Mouse (Mus musculus): Measurements from ENCODE around the gene Tulp2.
"Not testable (repeated sequence)": the region's sequence is repeated elsewhere in the genome, so short reads cannot be mapped to it uniquely, and the experiment has no call there.

Tulp2 gene

DNA sequence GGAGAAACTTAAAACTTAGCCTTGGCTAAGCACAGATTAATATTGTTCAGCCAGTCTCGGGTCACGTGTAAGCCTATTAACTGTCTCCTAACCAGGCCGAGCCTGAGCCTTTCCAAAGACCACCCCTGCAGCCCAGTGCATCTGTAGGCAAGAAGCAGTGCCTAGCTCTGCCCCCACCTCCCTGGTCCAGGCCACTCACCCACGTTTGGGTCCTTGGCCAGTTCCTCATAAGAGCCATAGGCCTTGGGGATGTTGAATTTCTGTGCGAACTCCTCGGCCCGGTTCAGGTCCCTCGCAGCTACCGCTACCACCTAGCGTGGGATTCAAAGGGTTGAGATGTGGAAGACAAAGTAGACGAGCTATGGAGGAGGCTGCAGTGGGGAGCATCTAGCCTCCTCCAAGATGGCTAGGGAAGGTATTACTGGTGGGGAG is 6.2 kb downstream of the Tulp2 start:
- no peak for DNase-seq (ENCODE audit: low spot score)

DNA sequence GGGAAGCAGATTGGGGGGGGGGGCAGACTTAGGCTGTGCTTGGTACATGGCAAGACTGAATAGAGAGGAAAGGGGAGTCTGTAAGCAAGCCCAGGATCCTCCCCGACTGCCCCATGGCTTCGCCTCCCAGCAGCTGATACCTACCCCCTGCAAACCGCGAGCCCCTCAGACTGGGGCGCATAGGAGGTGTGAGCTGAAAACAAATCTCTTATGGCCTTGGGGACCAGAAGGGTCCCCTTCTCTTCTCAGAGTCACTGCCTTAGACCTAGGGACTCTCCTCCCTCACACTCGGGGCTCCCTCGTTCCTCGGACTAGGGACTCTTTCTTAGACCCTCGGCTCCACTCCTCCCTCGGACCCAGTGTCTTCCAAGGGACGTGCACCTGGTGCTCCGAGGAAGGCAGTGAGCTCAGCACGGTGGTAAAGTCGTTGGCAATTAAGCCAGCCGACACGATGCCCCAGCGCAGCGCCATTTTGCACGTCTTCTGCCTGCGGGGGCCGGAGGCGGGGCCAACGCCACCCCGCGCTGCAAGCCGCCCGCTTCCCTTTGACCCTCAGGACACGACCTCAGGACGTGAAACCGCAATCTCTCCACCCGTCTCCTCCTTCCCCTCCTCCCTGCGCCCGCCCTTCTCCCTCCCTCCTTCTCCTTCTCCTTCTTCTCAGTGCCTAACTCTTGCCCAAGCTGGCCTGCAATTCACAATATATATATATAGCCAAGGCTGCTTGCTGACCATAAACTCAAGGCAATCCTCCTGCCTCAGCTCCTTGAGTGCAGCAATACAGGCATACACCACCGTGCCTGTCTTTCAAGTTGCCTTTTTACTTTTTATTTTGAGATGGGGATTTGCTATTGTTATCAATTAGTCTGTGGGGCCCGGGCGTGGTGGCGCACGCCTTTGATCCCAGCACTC is 6.9 kb downstream of the Tulp2 start, which contains the start of gene Dhdh:
Gene Dhdh (minus strand): TSS at position 513 of the 912 bp plus-strand sequence.
- no peak for DNase-seq (ENCODE audit: low spot score)

DNA sequence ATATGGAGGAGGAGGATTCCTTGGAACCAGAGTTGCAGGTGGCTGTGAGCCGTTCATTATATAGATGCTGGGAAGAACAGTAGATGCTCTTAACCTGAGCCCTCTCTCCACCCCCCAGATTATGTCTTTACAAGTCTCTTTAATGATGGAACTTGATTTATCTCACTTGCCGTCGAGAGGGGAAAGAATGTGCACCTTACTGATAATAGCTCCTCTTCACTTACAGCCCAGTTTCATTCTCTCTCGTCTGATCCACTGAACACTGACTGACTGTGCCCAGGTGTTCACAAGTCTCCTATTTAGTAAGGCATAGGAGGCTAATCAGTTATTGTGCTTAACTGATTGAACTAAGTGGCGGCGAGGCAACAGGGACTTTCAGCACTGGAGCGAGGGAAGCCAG is 7.9 kb downstream of the Tulp2 start:
- DNase-seq (ENCODE audit: low spot score): no peak

DNA sequence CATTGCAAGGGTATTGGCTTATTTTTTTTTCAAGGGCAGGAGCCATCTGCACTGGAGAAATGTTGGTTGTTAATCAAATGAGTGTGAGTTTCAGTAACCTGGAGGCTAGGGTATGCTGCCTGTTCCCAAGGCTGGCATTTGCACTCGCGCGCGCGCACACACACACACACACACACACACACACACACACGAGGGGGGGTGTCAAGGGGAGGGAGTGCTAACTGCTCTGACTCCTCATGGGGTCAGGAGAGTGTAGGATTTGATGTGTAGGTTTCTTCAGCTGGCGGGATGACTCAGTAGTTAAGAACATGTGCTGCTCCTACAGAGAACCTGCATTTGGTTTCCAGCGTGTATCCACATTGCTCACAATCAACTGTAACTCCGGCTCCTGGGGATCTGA is 9.1 kb downstream of the Tulp2 start:
- DNase-seq (ENCODE audit: low spot score): no peak

DNA sequence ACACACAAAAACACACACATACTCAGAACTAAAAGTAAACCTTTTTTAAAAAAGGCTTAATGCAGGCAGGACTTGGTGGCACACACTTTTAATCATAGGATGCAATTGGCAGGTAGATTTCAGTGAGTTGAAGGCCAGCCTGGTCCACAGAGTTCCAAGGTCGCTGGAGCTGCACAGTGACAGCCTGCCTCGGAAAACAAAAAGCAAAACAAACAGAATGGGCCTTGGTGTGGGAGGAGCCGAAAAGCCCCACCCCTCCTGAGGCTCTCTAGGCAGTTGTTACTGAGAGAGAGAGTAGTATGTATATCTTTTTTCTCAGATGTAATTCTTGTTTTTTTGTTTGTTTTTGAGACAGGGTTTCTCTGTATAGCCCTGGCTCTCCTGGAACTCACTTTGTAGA is 9.6 kb downstream of the Tulp2 start:
- DNase-seq (ENCODE audit: low spot score): peak; percentile 49

DNA sequence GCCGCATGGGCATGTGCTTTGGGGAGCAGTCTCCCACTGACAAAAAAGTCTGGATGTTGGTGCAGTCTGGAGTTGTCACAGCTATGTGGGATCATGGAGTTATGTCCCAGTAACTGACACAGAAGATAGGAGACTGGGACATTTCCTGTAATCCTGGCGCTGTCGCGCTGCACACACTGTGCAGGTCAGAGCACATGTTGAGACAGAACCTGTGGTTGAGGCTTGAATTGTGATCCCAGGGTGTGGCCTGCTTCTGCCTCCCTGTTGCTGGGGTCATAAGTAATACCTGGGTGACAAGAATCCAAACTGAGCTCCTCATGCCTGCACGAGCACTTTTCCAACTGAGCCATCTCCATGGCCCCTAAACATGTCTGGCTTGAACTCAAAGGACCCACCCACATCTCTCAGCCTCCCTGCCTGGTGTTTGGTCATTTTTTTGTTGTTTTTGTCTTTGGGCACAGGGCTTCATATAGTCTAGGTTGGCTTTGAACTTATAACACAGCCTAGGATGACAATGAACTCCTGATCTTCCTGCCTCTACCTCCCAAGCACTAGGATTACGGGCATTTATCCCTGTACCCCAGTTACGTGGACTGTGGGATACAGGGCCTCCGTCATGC is 10.7 kb downstream of the Tulp2 start:
- DNase-seq (ENCODE audit: low spot score): no peak

DNA sequence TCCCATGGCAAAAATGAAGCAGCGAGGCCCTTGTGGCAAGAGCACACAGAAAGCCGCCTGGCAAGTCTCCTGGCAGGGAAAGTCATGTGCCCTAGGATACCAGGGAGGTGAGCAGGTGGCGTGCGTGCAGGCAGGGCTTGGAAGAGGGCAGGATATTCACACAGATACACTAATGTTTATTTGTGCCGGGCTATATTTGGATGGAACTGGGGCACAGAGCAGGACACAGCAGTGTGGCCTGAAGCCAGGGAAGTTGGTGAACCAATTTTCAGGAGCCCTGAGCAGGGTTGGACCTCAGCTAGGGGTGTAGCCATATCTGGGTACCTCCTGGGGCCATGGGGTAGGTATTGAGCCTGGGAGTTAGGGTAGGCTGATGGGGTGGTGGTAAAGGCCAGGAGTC is 11.3 kb downstream of the Tulp2 start:
- peak; percentile 81 for DNase-seq (ENCODE audit: low spot score)

DNA sequence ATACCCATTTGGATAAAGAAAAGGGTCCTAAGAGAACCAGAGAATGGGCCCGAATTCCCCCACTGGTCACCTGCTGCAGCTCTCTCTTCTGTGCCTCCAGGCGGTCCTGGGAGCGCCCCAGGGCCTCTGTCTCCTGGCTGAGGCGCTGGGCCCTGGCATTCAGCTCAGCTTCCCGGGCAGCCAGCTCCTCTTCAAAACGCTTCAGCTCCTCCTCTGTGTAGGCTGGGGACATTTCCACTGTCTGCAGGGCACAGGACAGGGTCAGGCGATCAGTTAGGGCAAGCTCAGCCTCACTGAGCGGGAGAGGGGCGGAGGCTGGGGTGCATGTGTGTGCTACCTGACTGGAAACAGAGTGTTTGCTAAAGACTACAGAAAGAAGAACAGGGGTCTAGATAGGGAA is 12.9 kb downstream of the Tulp2 start:
- DNase-seq (ENCODE audit: low spot score): no peak

DNA sequence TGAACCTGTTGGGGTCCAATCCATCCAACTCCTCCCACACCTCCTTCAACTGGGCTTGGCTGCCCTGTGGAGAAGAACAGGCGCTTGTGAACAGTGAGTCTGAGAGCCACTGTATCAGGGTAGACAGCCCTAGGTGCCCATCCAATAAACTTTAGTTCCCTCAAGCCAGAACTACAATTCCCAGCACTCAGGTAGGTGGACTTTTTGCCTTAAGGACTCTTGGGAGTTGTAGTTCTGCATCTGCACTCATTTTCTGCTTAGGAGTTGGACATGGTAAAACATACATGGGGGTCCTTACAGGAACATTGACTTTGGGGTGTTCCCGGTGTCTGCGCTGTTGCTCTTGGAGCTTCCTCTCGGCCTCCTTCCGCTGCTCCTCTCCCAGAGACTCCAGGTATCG is 16.8 kb downstream of the Tulp2 start:
- no peak for DNase-seq (ENCODE audit: low spot score)

DNA sequence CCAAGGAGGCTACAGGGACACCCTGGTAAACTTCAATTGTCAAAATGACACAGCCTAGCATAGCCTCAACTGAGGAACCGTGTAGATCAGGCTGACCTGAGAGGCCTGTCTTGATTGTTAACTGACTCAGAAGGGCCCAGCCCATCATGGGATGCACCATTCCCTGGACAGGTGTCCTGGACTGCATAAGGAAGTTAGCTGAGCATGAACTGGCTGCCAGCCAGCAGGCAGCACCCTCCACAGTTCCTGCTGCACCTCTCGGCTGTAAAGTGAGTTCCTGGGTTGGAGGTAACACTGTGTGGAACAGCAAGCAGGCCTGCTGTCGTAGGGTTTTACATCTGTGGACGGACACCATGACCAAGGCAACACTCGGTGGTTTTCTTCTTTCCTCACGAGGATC is 25.9 kb downstream of the Tulp2 start:
- no peak for DNase-seq (ENCODE audit: low spot score)

DNA sequence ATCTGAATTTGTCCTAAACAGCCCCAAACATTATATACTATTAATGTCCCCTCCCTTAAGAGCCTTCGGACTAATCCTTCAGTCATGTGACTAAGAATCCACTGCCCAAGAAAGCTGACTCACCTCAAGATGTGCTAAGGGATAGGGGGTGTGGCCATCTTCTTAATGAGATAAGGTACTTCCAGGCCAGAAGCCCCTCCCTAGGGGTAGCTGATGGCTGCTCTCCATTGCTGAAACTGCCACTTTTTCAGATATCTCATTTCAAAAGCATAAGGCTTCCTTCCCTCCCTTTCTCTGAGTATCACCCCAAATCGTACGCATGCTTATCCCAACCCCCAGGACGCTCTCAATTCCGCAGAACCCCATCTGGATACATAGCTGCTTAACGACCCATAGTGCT is 26.9 kb downstream of the Tulp2 start:
- no peak for DNase-seq (ENCODE audit: low spot score)

DNA sequence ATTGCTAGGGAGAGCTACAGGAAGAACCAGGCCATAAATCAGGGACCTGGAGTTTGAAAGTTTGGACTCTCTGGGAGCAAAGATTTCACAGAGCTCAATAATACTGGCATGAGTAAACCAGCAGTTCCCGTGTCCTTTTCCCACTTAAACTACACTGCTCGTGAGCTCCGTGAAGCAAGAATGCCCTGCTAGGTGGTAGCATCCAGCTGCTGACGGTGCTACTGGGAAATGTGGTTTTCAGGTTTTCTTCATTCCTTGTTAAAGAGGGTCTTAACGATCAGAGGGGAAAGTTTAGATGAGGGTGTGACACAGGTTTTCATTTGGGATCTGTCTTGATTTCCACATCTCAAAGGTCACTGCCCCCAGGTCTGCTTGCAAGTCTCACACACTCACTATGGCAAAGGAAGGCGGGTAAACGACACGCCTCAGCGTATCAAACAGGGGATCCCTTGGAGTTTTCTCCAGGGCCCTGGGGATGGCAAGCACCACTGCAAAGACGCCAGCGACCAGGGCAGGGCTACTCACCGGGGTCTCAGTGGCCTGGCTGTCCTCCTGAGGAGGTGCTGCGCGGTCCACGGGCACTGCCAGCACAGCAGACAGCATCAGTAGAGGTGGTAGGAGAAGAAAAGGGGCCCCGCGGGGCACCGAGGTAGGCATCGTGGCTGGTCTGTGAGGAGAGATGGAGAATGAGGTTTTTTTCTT is 27.7 kb downstream of the Tulp2 start:
- DNase-seq (ENCODE audit: low spot score): no peak

DNA sequence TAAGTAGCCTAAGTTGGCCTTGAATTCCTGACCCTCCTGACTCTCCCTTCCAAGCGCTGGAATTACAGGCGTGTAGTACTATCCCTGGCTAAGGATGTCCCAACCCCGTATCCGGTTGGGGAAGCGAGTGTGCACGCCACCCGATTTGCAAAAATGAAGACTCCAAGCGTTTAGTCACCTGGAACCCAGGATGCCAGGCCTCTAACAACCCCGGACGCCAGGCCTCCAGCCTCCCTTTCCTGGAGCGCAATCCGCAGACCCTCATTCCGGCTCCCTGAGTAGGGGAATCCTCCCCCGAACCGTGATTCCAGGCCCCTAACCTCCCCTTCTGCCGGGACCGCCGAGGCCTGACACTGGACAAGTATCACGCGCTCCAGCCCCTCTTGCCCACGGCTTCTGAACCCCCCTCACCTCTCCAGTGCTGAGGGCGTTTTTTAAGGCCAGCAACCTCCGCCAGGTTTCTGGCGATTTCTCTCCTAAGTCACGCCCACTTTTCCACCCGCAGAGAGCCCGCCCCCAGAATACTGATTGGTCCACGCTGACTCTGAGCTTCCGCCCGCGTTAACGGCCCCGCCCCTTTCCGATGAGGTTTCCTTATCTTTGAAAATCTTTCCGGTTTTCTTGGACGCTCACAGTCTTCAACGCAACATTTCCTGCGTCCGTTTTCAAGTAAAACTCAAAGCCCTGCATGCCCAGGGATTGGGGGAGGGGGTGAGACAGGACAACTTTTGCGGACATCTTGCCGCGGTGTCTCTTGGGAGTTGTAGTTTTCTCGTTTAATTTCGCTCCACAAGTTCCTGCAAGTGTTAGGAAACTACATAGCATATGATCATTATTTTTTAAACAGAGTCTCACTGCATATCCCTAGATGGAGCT is 28.5 kb downstream of the Tulp2 start, which contains the start of gene Nucb1:
Gene Nucb1 (minus strand): TSS at position 495 of the 876 bp plus-strand sequence.
- DNase-seq (ENCODE audit: low spot score): peak; percentile 91

DNA sequence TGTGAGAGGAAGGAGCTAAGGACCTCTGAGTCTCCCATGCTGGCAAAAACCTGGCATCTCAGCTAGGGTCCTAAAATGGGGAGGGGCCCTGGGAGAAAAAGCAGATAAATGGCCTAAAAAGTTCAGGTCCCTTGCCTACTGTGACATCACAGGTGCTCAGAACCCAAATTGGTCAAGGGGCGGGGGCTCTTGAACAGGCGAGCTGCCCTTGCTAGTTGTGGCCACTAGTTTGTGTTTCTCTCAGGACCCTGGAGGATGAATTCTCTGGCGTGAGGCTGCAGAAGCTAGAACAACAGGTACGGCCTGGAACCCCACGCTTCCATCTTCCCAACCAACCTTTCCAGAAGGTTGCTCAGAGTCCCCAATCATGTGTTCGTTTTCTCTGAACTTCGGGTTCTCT is 32.7 kb downstream of the Tulp2 start:
- no peak for DNase-seq (ENCODE audit: low spot score)

DNA sequence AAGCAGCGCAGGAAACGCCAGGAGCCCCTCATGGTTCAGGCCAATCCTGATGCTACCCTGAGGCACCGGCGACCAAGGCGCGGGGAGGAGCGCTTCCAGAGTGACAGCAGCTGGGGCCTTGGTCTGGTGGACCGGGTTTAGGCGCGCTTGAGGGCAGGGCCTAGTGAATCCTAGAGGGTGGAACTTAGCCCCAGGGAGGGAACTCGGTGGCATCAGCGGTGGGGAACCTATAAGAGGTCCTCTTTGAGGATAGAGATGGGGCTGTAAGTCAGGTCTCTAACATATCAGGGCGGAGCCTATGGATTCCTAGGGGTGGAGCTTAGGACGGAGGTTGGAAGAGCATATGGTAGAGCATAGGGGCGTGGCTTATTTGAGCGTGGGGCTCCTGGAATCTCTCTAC is 33.8 kb downstream of the Tulp2 start:
- DNase-seq (ENCODE audit: low spot score): no peak

DNA sequence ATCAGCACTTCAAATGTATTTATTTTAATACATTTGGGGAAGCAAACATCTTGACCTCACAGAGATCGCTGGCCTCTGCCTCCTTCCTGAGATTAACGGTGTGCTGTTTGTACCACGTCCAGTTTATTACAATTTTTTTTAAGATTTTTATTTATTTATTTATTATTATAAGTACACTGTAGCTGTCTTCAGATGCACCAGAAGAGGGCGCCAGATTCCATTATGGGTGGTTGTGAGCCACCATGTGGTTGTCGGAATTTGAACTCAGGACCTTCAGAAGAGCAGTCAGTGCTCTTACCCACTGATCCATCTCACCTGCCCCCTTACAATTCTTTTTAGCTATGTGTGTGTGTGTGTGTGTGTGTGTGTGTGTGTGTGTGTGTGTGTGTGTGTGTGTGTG is 35.2 kb downstream of the Tulp2 start:
- not testable (repeated sequence) for DNase-seq (ENCODE audit: low spot score)

DNA sequence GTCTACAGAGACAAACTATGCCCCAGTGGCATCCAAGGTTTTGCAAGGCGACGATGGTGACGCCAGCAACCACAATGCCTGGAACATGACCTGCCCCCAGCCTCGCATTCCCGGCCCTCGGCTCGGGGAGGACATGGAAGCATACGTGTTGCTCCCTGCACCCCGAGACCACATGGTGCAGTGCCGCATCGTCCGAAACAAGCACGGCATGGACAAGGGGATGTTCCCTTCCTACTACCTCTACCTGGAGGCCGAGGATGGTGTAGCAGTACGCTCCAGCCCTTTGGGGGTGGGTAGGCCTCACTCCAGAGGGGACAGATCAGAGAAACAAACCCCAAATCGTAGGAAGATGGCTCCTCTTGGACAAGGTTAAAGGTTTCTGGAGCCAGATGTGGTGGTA is 36.9 kb downstream of the Tulp2 start:
- DNase-seq (ENCODE audit: low spot score): no peak

DNA sequence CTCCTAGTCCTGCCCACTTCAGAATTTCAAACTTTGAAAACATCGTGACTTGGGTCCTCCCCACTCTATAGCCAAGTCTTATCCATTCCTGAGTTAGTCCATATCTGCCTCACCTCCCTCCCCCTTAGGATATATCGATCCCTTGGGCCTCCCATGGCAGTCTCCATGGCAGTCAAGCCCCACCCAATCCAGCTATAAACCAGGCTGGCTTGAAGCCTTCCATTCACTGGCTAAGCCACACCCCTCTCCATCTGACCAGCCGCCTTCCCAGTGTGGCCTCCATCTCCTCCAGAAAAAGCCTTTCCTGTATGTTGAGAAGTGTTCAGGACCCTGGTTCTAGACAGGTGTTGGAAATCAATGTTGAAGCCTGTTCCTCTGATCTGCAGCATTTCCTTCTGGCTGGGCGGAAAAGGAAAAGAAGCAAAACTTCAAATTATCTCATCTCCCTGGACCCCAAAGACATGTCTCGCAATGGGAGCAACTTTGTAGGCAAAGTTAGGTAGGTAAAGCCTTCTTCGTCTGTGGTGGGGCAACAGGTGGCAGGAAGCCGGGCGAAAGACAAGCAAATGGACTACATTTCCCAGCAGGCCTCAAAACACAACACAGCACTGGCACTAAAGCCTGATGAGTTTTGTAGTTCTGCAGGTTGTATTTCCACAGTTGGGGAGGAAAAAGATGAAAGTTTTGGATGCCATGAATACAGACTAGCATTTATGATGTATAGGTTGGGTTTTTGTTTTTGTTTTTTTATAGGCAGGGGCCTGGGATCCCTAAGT is 37.9 kb downstream of the Tulp2 start:
- DNase-seq (ENCODE audit: low spot score): no peak

DNA sequence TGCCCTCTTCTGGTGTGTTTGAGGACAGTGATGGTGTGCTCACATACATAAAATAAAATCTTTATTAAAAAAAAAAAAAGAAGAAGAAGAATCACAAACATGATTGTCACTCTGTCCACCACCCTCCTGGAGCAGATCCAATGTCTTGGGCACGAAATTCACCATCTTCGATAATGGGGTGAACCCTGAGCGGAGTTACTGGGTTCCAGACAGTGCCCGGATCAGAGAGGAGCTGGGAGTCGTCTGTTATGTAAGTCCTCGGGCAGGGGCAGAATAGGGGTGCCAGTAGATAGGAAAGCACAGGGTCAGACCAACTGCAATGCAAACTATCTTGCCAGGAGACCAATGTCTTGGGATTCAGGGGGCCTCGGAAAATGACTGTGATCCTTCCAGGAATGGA is 38.9 kb downstream of the Tulp2 start:
- DNase-seq (ENCODE audit: low spot score): no peak

DNA sequence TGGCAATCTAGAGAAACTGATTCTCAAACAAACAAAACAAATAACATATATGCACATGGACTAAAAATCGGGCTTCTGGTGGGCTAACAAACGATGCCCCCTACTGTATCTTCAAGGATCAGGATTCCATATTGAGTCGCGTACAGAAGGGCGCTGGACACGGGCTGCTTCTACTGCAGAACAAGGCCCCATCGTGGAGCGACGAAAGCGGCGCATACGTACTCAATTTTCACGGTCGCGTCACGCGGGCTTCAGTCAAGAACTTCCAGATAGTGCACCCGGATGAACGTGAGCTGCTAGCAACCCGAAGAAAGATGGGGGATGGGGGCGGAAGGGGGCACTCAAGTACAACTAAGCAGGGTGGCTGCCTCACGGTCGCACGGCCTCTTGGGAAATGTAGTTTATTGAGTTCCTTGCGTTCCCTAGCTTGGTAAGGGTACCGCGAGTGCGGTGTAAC is 40.1 kb downstream of the Tulp2 start:
- no peak for DNase-seq (ENCODE audit: low spot score)

DNA sequence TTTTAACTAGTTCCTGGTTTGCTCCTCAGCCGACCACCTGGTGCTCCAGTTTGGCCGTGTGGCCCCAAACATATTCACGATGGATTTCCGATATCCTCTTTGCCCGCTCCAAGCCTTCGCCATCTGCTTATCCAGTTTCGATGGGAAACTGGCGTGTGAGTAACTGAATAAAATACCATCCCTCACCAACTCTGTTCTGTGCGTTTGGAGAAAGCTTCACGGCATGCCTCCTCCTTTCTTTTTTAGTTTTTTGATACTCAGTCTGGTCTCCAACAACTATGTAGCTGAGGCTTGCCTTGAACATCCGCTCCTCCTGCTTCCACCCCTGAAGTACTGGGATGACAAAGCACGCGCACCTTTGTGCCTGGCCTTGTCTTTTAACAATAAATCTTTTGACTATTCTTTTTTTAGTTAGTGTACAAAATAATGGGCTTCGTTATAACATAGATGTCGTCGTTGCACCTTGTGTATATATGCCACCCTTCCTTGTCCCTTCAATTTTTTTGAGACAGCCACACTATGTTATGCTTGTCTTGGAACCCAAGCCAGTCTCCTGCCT is 40.6 kb downstream of the Tulp2 start:
- DNase-seq (ENCODE audit: low spot score): no peak
